Mouse (Mus musculus) testis, adult 2 months (tissue): ENCODE results near the gene 4930556J24Rik.

Experiments used
- CTCF ChIP-seq: fragments of 200-500 bp; IDR thresholded peaks from 2 replicates; pipeline ENCODE4 v1.5.1; 2012; ENCODE audit warnings: low read depth, mild to moderate bottlenecking, inconsistent platforms, low read length, moderate library complexity; ENCODE audit not compliant: control insufficient read depth, insufficient read depth, insufficient replicate concordance
- POLR2A ChIP-seq: fragments of 200-500 bp; IDR thresholded peaks from 2 replicates; pipeline ENCODE4 v1.6.1; 2012; ENCODE audit warnings: low read depth, mild to moderate bottlenecking, inconsistent platforms, low read length, moderate library complexity; ENCODE audit not compliant: control insufficient read depth

DNA sequence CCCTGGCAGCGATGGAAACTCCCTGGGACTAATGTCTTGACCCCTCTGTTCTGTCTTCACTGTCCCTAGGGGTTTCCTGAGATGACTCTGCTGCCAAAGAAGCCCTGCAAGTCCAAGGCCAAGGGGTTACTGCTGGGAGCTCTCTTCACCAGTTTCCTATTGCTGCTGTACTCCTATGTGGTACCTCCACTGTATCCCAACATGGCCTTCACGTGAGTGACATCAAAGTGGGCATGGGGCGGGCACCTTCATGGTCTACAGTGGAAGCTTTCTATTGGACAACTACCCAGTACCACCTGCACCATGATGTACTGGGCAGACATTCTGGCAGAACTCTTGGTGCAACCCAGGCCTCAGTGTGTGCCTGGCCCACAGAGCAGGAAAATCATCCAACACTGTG is 20.3 kb upstream of the 4930556J24Rik start:
- TF ChIP-seq CTCF (no peak), POLR2A (no peak)
